Mouse (Mus musculus): Measurements from ENCODE around the gene Sf3a2.

- TF ChIP-seq GATA1 (IDR thresholded peaks at IDR 0.05; ENCODE audit: low read length) (no peak), TAL1 (IDR thresholded peaks at IDR 0.05; ENCODE audit: low read length) (no peak)
Measured at GRCm38 (mm10) chr10:80845732-80846131, 47.7 kb downstream of the Sf3a2 start.
